Mouse (Mus musculus) C2C12 (cell line): Measurements from ENCODE around the gene Hs3st4.

Source experiments
- CTCF ChIP-seq: IDR thresholded peaks from one replicate; pipeline ENCODE4 v1.5.1; 2011; ENCODE audit not compliant: control insufficient read depth, insufficient read depth, insufficient read length
- MAX ChIP-seq: IDR thresholded peaks from one replicate; pipeline ENCODE4 v1.6.1; 2011; ENCODE audit warnings: mild to moderate bottlenecking, control low read depth
- MYOD1 ChIP-seq: IDR thresholded peaks from one replicate; pipeline ENCODE4 v1.6.1; 2011; ENCODE audit warnings: low read depth; ENCODE audit not compliant: control insufficient read depth, insufficient read length
- MYOG ChIP-seq: IDR thresholded peaks from one replicate; pipeline ENCODE4 v1.6.1; 2011; ENCODE audit not compliant: control insufficient read depth, insufficient read length; ENCODE audit errors: extremely low read depth
- USF1 ChIP-seq: IDR thresholded peaks from one replicate; pipeline ENCODE4 v1.6.1; 2011; ENCODE audit warnings: low read depth, mild to moderate bottlenecking, control low read depth, moderate library complexity

GRCm38 (mm10) chr7:124050421-124050820 lies 67.8 kb downstream of the Hs3st4 start:
- no peak for TF ChIP-seq CTCF
- no peak for TF ChIP-seq MYOG
- TF ChIP-seq USF1, result no peak
- no peak for TF ChIP-seq MAX
- no peak for TF ChIP-seq MYOD1
